Mouse (Mus musculus) small intestine, adult 2 months (tissue): ENCODE measurements around the gene Lipa.

Experiments used
- CTCF ChIP-seq: fragments of 200-500 bp; IDR thresholded peaks from 2 replicates; pipeline ENCODE4 v1.5.1; 2012; ENCODE audit warnings: low read depth, mild to moderate bottlenecking, control low read depth, inconsistent platforms, low read length, moderate library complexity, mixed read lengths; ENCODE audit not compliant: insufficient replicate concordance, insufficient read length; ENCODE audit errors: extremely low read depth
- POLR2A ChIP-seq: fragments of 200-500 bp; IDR thresholded peaks from 2 replicates; pipeline ENCODE4 v1.6.1; 2012; ENCODE audit warnings: low read depth, mild to moderate bottlenecking, control low read depth, inconsistent platforms, low read length, moderate library complexity

DNA sequence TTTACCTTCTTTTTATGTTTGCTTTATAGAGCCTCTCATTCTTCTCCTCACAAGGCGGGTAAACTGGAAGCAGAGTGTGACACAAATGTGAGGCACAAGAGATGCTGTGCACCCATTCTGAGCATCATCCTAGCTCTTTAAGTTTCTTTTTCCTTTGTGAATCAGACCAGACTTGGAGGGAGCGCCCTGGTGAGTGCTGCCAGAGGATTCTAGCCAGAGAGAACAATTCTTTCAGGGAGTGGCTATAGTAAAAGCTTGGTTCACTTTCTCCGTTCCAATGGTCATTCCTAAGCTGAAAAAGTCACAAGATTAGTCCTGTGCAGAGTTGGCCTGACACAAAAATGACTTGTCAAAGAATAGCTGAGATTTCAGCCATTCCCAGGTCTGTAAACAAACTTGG is 29.3 kb upstream of the Lipa start:
- TF ChIP-seq POLR2A (no peak), CTCF (no peak)
